Mouse (Mus musculus): ENCODE measurements at regions not wholly inside any gene's neighbourhood (a gene's known extent, or its start where the extent isn't known, plus 50 kb on each side); places are given as distances from the start of the nearest gene placed in this dataset.

GRCm38 (mm10) chr17:45834518-45835071, 101.0 kb upstream of the 1600014C23Rik start:
- intact Hi-C loops (cut with DNase I), result no loop called here
- peak; percentile 31 for DNase-seq

- no peak for DNase-seq
- intact Hi-C loops (cut with DNase I), result no loop called here
Observed at GRCm38 (mm10) chr17:45830324-45830723, 96.7 kb upstream of the 1600014C23Rik start.

GRCm38 (mm10) chr17:45829571-45829970, 95.9 kb upstream of the 1600014C23Rik start:
- no peak for DNase-seq
- intact Hi-C loops (cut with DNase I), result no loop called here

- intact Hi-C loops (cut with DNase I), result no loop called here
- no peak for DNase-seq
Observed at GRCm38 (mm10) chr17:45828843-45829242, 95.2 kb upstream of the 1600014C23Rik start.

- intact Hi-C loops (cut with DNase I), result no loop called here
Observed at GRCm38 (mm10) chr17:45828284-45828824, 94.7 kb upstream of the 1600014C23Rik start.

GRCm38 (mm10) chr17:45824977-45825376, 91.3 kb upstream of the 1600014C23Rik start:
- intact Hi-C loops (cut with DNase I), result no loop called here
- DNase-seq, result no peak

More at GRCm38 (mm10) chr17:45828284-45828824, 94.7 kb upstream of the 1600014C23Rik start:
- DNase-seq, result no peak

GRCm38 (mm10) chr17:45823501-45823900, 89.9 kb upstream of the 1600014C23Rik start:
- intact Hi-C loops (cut with DNase I), result no loop called here
- DNase-seq, result no peak

GRCm38 (mm10) chr17:45822427-45822826, 88.8 kb upstream of the 1600014C23Rik start:
- intact Hi-C loops (cut with DNase I), result no loop called here
- DNase-seq, result no peak

- intact Hi-C loops (cut with DNase I), result no loop called here
- DNase-seq, result no peak
Observed at GRCm38 (mm10) chr17:45821356-45821755, 87.7 kb upstream of the 1600014C23Rik start.

- no peak for DNase-seq
- intact Hi-C loops (cut with DNase I), result no loop called here
Observed at GRCm38 (mm10) chr17:45819143-45819542, 85.5 kb upstream of the 1600014C23Rik start.

- intact Hi-C loops (cut with DNase I), result no loop called here
- DNase-seq, result no peak
Observed at GRCm38 (mm10) chr17:45816566-45816965, 82.9 kb upstream of the 1600014C23Rik start.

- DNase-seq, result peak; percentile 22
- intact Hi-C loops (cut with DNase I), result no loop called here
Observed at GRCm38 (mm10) chr17:45815833-45816232, 82.2 kb upstream of the 1600014C23Rik start.

- intact Hi-C loops (cut with DNase I), result no loop called here
- DNase-seq, result no peak
Observed at GRCm38 (mm10) chr17:45815341-45815740, 81.7 kb upstream of the 1600014C23Rik start.

GRCm38 (mm10) chr17:45814586-45814985, 80.9 kb upstream of the 1600014C23Rik start:
- intact Hi-C loops (cut with DNase I), result no loop called here
- DNase-seq, result no peak

GRCm38 (mm10) chr17:45813956-45814355, 80.3 kb upstream of the 1600014C23Rik start:
- intact Hi-C loops (cut with DNase I), result no loop called here
- DNase-seq, result no peak

GRCm38 (mm10) chr17:45812289-45812955, 78.8 kb upstream of the 1600014C23Rik start:
- peak; percentile 75 for DNase-seq
- intact Hi-C loops (cut with DNase I), result no loop called here

GRCm38 (mm10) chr17:45811632-45812221, 78.1 kb upstream of the 1600014C23Rik start:
- no peak for DNase-seq
- intact Hi-C loops (cut with DNase I), result no loop called here

- DNase-seq, result no peak
- intact Hi-C loops (cut with DNase I), result no loop called here
Observed at GRCm38 (mm10) chr17:45809728-45810127, 76.1 kb upstream of the 1600014C23Rik start.

- intact Hi-C loops (cut with DNase I), result no loop called here
- DNase-seq, result no peak
Observed at GRCm38 (mm10) chr17:45808374-45808773, 74.7 kb upstream of the 1600014C23Rik start.

GRCm38 (mm10) chr17:45807452-45807851, 73.8 kb upstream of the 1600014C23Rik start:
- intact Hi-C loops (cut with DNase I), result no loop called here
- peak; percentile 33 for DNase-seq

- DNase-seq, result no peak
- intact Hi-C loops (cut with DNase I), result no loop called here
Observed at GRCm38 (mm10) chr17:45806831-45807230, 73.2 kb upstream of the 1600014C23Rik start.

- intact Hi-C loops (cut with DNase I), result no loop called here
- no peak for DNase-seq
Observed at GRCm38 (mm10) chr17:45806430-45806829, 72.8 kb upstream of the 1600014C23Rik start.

All from left cerebral cortex, postnatal 4 days (tissue).